Mouse (Mus musculus): ENCODE data around the gene Gm20683.

DNA sequence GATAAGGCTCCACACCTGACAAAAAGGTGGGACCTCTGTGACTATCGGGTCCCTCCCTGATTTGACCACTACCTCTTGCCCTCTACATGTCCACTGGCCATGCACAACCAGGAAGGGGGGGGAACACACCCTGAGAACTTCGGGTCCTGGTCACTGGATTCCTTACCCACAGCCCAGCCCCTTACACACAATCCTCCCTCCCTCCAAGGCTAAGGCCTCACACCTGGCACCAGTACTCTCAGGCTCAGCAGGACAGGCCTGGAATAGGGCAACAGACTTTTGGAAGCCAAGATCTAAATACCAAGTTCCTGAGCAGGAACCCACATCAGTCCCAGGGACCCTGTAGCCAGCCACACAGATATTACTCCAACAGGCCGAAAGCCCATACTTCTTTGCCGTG, 2.7 kb downstream of the Gm20683 start:
- no peak for TF ChIP-seq CTCF (IDR thresholded peaks at IDR 0.05; ENCODE audit: borderline replicate concordance, insufficient read depth, low read depth, low read length)
- no peak for TF ChIP-seq POLR2A (IDR thresholded peaks at IDR 0.05; ENCODE audit: borderline replicate concordance, insufficient read depth, low read length)

Data from cerebellum, adult 2 months (tissue).